Mouse (Mus musculus) liver, embryonic 14.5 days (tissue): ENCODE data around the gene Stbd1.

Experiments used
- CTCF ChIP-seq: IDR thresholded peaks from 2 replicates; pipeline ENCODE4 v1.5.1; 2016; ENCODE audit warnings: antibody characterized with exemption, low read depth, control low read depth
- EP300 ChIP-seq: IDR thresholded peaks from 2 replicates; pipeline ENCODE4 v1.6.1; 2016; ENCODE audit warnings: antibody characterized with exemption, low read depth

DNA sequence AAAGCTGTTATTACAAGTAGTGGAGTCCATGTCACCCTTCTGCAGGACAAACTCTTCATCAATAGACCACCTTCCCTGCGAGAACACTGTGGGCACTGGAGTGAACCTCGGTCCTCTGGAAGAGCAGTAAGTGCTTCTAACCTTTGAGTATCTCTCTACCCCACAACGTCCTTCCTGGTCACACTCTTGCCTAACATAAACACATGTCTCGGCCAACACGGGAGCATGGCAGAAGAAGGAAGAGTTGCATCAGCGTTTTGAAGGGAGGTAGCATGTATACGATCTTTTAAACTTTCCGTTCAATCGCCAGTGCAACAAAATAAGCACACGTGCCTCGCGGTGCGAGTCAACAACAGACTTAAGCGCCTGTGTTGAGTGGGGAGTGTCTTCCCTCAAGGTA is 23.3 kb upstream of the Stbd1 start:
- TF ChIP-seq CTCF (no peak), EP300 (no peak)
